Mouse (Mus musculus): ENCODE data around the gene Casz1.

The Casz1 gene

DNA sequence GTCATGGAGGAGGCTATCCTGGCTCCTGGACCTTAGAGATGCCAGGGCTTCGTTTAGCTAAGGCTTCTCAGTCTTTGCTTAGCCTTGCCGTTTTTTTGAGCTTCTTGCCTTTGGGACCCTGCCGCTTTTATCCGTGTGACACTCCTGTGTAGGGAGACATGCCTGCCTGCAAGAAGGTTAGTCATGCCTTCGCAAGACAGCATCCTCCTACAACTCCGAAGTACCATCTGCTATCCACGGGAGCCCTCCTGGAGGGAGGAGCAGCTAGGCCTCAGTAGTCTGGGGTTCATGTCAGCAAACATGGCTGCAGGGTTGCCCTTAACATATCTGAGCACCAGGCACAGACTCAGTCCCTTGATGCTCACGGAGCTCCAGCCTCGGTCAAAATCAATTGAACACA lies 43.4 kb downstream of the Casz1 start:
- no peak for DNase-seq

- DNase-seq = no peak
These were observed 45.2 kb downstream of the Casz1 start for GRCm38 (mm10) chr4:148849437-148849836.

- DNase-seq = no peak
These were observed 48.8 kb downstream of the Casz1 start for GRCm38 (mm10) chr4:148853057-148853456.

- no peak for DNase-seq
These were observed 49.9 kb downstream of the Casz1 start for GRCm38 (mm10) chr4:148854093-148854492.

- no peak for DNase-seq
These were observed 51.3 kb downstream of the Casz1 start for GRCm38 (mm10) chr4:148855527-148855926.

GRCm38 (mm10) chr4:148856216-148856615 lies 52.0 kb downstream of the Casz1 start:
- DNase-seq = no peak

DNA sequence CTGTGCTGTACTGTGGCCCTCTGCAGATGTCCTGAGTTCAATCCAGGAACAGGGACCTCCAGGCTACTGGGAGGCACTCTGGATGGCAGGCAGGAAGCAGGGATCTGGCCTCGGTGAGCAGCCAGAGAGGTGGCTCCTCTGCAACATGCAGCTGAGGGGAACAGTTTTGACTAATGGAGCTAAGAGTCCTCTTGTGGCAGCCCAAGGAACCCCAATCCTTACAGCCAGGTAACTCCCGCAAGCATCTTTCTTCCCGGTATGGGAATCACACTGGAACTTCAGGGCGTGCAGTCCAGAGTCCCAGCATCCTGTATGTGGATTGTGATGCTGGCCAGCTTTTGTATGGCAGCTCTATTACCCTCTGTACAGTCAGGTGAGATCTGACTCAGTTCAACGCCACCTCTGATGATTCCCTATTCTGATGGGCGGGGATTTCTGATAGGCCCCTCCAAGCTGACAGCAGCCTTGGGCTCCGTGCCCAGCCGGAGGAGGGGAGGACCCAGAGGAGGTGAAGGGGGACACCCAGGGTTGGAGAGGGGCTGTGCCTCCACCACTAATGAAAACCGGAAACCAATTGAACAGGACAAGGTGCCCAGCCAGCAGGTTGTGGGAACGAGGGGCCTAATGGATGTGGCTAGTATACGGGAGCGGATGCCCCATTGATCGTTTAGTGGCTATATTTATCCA lies 53.3 kb downstream of the Casz1 start:
- no peak for DNase-seq

DNA sequence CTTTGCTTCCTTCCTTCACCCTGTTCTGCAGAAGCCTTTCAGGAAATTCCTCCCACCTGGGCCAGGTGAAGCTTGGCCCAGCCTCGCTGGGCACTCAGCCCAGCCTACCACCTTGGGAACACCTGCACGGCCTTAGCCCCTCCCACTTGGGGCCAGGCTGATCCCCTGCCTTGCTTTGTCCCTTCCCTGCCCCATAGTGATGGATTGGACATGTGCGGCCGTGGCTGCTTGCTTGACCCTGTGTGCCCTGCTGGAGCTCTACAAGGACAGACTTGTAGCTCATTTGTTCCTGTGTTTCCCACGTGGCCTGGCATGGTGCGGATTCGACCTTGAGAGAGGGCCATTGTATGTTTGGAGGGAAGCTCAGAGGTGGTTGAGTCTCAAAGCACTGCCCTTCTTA lies 54.0 kb downstream of the Casz1 start:
- peak; percentile 69 for DNase-seq

GRCm38 (mm10) chr4:148859415-148859814 lies 55.2 kb downstream of the Casz1 start:
- no peak for DNase-seq

GRCm38 (mm10) chr4:148859906-148860491 lies 55.8 kb downstream of the Casz1 start:
- DNase-seq = peak; percentile 42

DNA sequence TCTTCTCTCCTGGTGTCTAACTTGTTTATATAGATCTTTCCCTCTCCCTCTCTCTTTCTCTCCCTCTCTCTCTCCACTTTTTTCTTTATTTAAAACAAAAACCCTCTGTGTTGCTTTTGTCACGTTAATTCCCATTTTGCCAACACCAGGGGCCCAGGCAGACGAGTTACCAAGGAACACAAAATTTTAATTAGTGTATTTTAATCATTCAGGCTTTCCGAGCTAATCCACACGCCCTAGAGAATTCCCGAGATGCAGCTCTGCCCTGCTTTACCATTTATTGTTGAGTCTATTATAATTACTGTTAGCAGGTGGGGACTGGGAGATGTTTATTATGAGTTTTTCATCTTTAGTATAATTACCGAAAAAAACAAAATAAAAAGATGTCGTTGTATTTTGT lies 56.4 kb downstream of the Casz1 start:
- DNase-seq = no peak

- no peak for DNase-seq
These were observed 62.7 kb downstream of the Casz1 start for GRCm38 (mm10) chr4:148866812-148867470.

GRCm38 (mm10) chr4:148867721-148868397 lies 63.6 kb downstream of the Casz1 start:
- DNase-seq = peak; percentile 94

- DNase-seq = peak; percentile 66
These were observed 65.3 kb downstream of the Casz1 start for GRCm38 (mm10) chr4:148869566-148869965.

GRCm38 (mm10) chr4:148870496-148870895 lies 66.3 kb downstream of the Casz1 start:
- DNase-seq = no peak

DNA sequence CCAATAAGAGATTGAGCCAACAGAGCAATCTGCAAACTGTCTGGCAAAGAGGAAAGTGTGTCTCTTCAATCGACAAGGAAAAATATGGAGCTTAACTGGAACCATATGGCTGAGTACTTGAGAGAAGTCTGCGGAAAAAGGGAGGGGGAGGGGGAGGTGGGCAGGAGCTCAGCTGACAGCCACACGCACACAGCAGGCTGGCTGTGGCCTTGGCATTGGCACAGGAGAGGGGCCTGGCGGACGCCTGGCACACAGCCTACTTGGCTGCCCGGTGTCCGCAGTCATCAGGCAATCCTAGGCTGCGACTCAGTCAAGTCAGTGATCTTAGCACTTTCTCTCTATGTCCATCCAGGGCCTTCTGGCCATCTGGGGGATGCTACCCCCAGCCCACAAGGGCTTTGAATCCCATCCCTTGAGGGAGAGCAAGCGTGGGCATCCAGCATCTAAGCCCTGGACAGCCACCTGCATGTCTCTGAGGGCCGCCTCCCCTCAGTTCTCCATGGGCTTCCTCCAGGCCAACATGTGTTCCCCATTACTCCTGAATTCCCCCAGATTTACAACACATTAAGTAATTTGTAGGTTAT lies 67.6 kb downstream of the Casz1 start:
- peak; percentile 50 for DNase-seq

- no peak for DNase-seq
These were observed 68.1 kb downstream of the Casz1 start for GRCm38 (mm10) chr4:148872372-148872771.

DNA sequence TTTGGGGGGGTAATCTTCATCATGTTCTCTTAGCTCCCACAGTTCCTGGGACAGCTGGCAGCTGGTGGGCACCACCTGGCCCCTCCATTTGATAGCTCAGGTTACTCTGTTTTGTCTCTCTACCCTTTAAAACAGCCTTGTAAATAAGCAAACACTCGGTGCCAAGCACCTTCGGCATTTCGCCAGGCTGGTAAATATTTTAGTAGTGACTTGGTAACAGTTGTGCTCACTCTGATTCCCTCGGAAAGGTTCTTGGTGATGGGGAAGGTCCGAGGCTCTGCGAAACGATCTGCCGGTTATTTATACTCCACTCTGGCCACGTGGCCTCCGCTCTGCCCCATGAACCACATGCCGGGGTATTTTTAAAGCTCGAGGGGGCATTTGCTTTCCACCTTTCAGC lies 68.6 kb downstream of the Casz1 start:
- DNase-seq = no peak

- DNase-seq = no peak
These were observed 71.9 kb downstream of the Casz1 start for GRCm38 (mm10) chr4:148876166-148876565.

DNA sequence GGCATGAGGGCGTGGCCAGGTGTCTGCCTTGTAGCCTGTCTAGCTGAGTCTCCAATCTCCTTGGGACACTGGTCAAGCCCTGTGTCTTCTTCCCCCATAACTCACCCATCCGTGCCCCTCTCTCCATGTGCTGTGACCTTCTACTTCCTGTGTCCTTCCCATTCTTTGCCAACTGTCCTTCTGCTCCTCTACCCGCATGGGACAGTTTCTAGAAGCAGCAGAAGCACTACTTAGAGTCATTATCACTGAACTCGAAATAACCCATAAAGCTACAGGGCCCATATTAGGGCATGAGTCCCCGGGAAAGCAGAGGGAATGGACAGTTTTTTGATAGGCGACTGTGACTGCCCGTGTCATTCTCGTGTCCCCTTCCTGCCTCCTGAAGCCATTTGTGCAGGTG lies 72.6 kb downstream of the Casz1 start:
- DNase-seq = no peak

GRCm38 (mm10) chr4:148878192-148878983 lies 74.2 kb downstream of the Casz1 start:
- DNase-seq = no peak

DNA sequence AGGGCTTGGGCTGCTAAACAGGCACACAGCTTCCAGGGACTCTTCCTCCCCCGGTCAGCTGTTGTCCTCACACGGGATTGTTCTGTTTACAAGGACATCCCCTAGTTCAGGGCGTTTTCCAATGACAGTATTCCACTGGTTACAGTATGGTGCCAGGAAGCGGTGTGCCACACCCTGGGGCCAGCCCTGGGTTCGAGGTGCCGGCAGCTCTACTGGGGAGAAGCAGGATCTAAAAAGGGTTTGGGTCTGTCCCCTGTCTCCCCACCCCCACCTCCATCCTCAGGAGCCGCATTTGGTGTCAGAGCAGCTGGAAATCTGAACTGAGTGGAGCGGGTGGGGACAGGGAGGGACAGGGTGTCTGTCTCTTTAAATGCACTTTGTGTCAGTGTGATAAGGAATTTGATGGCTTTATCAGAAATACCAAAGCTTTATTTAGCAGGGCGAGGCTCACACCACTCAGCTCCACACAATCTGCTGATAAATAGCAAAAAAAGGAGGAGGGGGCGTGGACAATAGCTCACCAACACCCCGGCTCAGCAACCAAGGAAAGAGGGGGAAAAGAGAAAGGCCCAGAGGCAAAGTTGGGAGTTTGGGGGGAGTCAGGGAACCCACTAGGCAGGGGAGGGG lies 74.9 kb downstream of the Casz1 start:
- DNase-seq = no peak
